ENCODE assay signal across 12 mouse cellular contexts in genomic region chr13:51917658-51918057, GRCm38 (mm10).
DNase-seq lines count a peak whose midpoint lies in the region; ATAC-seq and TF ChIP-seq lines count a peak whose summit lies in the region.
"Had no signal": no experiment of that assay in that cellular context is flagged by ENCODE, and none has a peak within 500 bp of the region (broad histone marks: within the 10 kb centered on the region; RNA-seq: fewer than 3 reads in every experiment).

No protein-coding gene starts in this region.

- no peaks in the 10 kb centered on the region for H3K36me3 ChIP-seq in E14TG2a.4 (ENCODE audit: insufficient read depth, low read length)
- no peaks in the 10 kb centered on the region for H3K36me3 ChIP-seq in forebrain, postnatal 0 days (ENCODE audit: insufficient read depth)
- no peaks in the 10 kb centered on the region for H3K36me3 ChIP-seq in midbrain, embryonic 14.5 days (ENCODE audit: control insufficient read depth, insufficient read depth, low read length)
- H3K36me3 ChIP-seq: liver, embryonic 15.5 days had no signal

- peak overlapping the region; percentile 32 for H3K4me3 ChIP-seq in E14TG2a.4 (replicated peaks; ENCODE audit: low read length)
- H3K4me3 ChIP-seq in forebrain, postnatal 0 days (ENCODE audit: low read depth, low read length) = no peak overlapping the region
- H3K4me3 ChIP-seq in midbrain, embryonic 14.5 days (replicated peaks; ENCODE audit: low read depth, low read length) = no peak overlapping the region
- H3K4me3 ChIP-seq: erythroblast, embryonic 14.5 days; left cerebral cortex, adult 2 months; liver, embryonic 15.5 days had no signal

- DNase-seq in brain, embryonic 14.5 days (ENCODE audit: low read depth) = peak; percentile 94
- peak; percentile 53 for DNase-seq in forebrain, postnatal 0 days
- DNase-seq in midbrain, embryonic 14.5 days = peak; percentile 75
- DNase-seq in thymus, postnatal 36 days = no peak
- no peak for DNase-seq in thymus, postnatal 25 days
- DNase-seq: heart, adult 18-20 months had no signal

- TF ChIP-seq CTCF in E14TG2a.4 (conservative IDR thresholded peaks at IDR 0.05; ENCODE audit: low read length) = no peak
- no peak for TF ChIP-seq CTCF in brain, embryonic 14.5 days (IDR thresholded peaks at IDR 0.05; ENCODE audit: borderline replicate concordance, extremely low read depth, insufficient read depth, insufficient read length)
- no peak for TF ChIP-seq CTCF in forebrain, postnatal 0 days (IDR thresholded peaks at IDR 0.05; ENCODE audit: low read depth)

- peak; percentile 54 for ATAC-seq in forebrain, postnatal 0 days
- ATAC-seq in midbrain, embryonic 14.5 days (ENCODE audit: low FRiP score, low TSS enrichment) = peak; percentile 38; the same call in 1 of the 2 replicates
- ATAC-seq in CD4-positive, CD25-positive, alpha-beta regulatory T cell, adult 4 months = no peak
- no peak for ATAC-seq in megakaryocyte progenitor cell, adult 5-6 weeks (replicated peaks; ENCODE audit: poor library complexity)

- WGBS in forebrain, postnatal 0 days = 23% methylated on average over 7 of the region's 7 CpGs
- 18% methylated on average over 7 of the region's 7 CpGs for WGBS in midbrain, embryonic 14.5 days

- peaks cover 5% of the 10 kb centered on the region for H3K9me3 ChIP-seq in E14TG2a.4 (ENCODE audit: low read length)
- no peaks in the 10 kb centered on the region for H3K9me3 ChIP-seq in forebrain, postnatal 0 days (ENCODE audit: low read length)
- no peaks in the 10 kb centered on the region for H3K9me3 ChIP-seq in midbrain, embryonic 14.5 days (ENCODE audit: control insufficient read depth, low read length)
- H3K9me3 ChIP-seq: liver, embryonic 15.5 days had no signal

- peaks cover 69% of the 10 kb centered on the region for H3K27me3 ChIP-seq in E14TG2a.4 (ENCODE audit: insufficient read depth, low read length)
- H3K27me3 ChIP-seq in forebrain, postnatal 0 days (ENCODE audit: insufficient read depth, low read length) = no peaks in the 10 kb centered on the region
- H3K27me3 ChIP-seq in midbrain, embryonic 14.5 days (ENCODE audit: control insufficient read depth, insufficient read depth, low read length) = peaks cover 21% of the 10 kb centered on the region

- no peak overlapping the region for H3K27ac ChIP-seq in forebrain, postnatal 0 days (ENCODE audit: low read depth, low read length)
- peak overlapping the region; percentile 79 for H3K27ac ChIP-seq in midbrain, embryonic 14.5 days (replicated peaks; ENCODE audit: low read depth, low read length)
- H3K27ac ChIP-seq: left cerebral cortex, adult 2 months; liver, embryonic 15.5 days had no signal

- peaks cover 73% of the 10 kb centered on the region for H3K4me1 ChIP-seq in E14TG2a.4 (replicated peaks; ENCODE audit: low read depth, low read length)
- H3K4me1 ChIP-seq in forebrain, postnatal 0 days (ENCODE audit: insufficient read depth) = peaks cover 26% of the 10 kb centered on the region
- H3K4me1 ChIP-seq in midbrain, embryonic 14.5 days (ENCODE audit: control insufficient read depth, insufficient read depth, low read length) = peaks cover 53% of the 10 kb centered on the region

- TF ChIP-seq POLR2A in brain, embryonic 14.5 days (IDR thresholded peaks at IDR 0.05; ENCODE audit: borderline replicate concordance, extremely low read depth, insufficient read depth, insufficient read length, poor library complexity, severe bottlenecking) = no peak

- H3K4me2 ChIP-seq in forebrain, postnatal 0 days (ENCODE audit: low read depth) = no peak overlapping the region
- no peak overlapping the region for H3K4me2 ChIP-seq in midbrain, embryonic 14.5 days (ENCODE audit: low read length)
- H3K4me2 ChIP-seq: liver, embryonic 15.5 days had no signal

- no peak overlapping the region for H3K9ac ChIP-seq in forebrain, postnatal 0 days
- no peak overlapping the region for H3K9ac ChIP-seq in midbrain, embryonic 14.5 days (replicated peaks; ENCODE audit: low read length)
- H3K9ac ChIP-seq: liver, embryonic 15.5 days had no signal

Comparison
In these comparisons a context has a peak if more than half of its experiments do, and no peak if none do; other contexts are left out.
1. DNase-seq: peak in brain, embryonic 14.5 days (single experiment), forebrain, postnatal 0 days (single experiment) and midbrain, embryonic 14.5 days (single experiment); none in thymus, postnatal 36 days (0 of 2) and thymus, postnatal 25 days (single experiment).
2. ATAC-seq: peak in forebrain, postnatal 0 days (single experiment) and midbrain, embryonic 14.5 days (single experiment); none in CD4-positive, CD25-positive, alpha-beta regulatory T cell, adult 4 months (single experiment) and megakaryocyte progenitor cell, adult 5-6 weeks (single experiment).